Mouse (Mus musculus): ENCODE results near the gene Itpr1.
A peak's percentile ranks its signal among the peaks of the same experiment; 100 is the strongest.

Itpr1 gene

DNA sequence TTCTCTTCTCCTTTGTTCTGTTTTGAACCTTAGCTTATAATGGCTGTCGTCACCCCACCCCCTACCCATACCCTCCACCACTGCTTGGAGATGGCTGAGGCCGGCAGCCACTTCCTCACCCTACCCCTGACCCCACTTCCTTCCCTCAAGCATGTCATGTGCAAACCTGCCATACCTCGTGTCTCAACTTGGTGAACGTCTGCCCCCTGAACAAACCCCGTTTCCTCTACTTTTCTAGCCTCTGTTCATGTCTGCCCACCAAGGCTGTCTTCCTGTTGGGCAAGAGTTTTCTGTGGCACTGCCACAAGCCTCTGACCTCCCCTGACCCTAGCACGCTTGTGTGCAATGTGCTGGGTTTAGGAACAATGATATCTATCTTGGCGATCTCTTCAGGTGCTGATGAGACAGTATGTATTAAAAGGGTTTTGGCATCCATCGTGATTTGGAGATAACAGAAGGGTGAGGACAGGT lies 253.2 kb downstream of the Itpr1 start:
- DNase-seq (ENCODE audit: low spot score in 2 of 2), result no peak

DNA sequence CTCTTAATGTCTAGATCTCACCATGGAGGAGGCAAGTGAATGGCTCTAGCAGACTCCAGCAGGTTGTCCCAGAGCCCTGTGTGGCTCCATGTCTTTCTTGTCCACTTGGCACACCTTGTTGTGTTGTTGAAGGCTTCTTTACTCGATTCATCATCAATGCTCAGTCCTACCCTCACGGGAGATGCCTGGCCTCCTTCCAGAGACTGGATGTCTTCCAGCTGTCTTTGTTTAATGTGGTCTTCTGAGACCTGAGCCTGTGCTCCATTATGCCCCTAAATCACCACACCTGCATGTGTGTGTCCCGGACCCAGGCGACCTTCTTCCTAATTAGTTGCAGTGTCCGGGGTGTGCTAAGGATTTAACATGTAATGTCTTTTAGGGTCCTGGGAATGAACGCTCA lies 254.7 kb downstream of the Itpr1 start:
- no peak for DNase-seq (ENCODE audit: low spot score in 2 of 2)

DNA sequence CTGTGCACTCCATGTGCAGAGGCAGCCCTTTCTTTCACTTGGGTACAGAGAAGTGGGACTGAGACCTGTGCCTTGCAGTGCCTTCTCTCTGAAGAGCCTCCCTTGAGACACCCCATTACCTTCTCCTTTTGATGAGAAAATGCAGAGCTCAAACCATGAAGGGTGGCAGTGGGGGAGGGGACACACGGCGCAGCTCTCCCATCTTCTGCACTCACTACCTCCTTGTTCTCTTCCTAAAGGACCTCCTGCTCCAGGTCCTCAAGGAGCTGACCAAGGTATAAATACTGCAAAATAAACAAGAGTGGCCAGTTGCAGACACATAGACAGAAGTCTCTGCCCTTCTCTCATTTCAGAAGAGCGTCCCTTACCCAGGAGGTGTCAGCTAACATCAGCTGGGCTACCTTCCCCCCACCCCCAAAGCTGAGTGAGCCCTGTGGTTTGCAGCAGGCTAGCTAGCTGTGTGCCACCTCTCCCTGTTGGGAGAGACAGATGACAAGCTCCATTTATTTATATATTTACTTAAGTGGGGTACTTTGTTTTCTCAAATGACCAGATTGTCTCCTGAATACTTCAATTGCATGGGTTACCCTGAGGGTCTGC lies 255.4 kb downstream of the Itpr1 start:
- DNase-seq (ENCODE audit: low spot score in 2 of 2), result no peak

DNA sequence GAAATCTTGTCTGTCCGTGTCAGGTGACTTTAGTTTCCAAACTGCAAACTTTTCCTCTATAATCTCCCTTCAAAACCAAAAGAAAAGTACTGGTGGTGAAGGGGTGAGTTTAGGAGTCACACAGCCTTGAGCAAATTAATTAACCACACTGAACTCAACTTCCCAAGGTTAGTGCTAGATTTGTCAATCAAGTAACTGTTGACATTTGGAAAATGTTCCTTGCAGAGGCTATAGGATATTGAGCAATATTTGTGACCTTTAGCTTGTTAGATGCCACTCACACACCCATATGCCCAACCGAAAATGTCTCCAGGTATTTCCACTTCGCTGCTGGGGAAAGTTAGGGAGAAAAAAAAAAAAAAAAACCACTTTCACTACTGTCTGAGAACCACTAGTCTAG lies 259.0 kb downstream of the Itpr1 start:
- DNase-seq (ENCODE audit: low spot score in 2 of 2), result no peak

DNA sequence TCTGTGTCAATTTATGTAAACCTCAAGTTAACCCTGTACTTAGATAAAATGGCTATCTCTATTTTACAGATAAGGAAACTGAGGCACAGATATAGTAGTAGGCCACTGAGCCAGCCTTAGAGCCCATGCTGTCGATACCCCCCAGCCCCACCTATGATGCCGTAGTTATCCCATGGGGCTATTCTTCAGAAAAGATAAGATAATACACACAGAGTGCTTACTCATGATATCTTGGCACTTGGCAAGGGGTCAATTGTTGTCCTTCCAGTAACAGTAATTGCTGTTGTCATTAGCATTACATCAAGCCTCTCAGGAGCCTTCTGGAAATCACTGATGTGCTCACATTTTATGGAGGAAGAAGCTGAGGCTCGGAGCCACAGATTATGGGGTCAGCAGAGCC lies 259.9 kb downstream of the Itpr1 start:
- DNase-seq (ENCODE audit: low spot score in 2 of 2), result no peak

GRCm38 (mm10) chr6:108476797-108477235 lies 263.9 kb downstream of the Itpr1 start:
- no peak for DNase-seq (ENCODE audit: low spot score in 2 of 2)

DNA sequence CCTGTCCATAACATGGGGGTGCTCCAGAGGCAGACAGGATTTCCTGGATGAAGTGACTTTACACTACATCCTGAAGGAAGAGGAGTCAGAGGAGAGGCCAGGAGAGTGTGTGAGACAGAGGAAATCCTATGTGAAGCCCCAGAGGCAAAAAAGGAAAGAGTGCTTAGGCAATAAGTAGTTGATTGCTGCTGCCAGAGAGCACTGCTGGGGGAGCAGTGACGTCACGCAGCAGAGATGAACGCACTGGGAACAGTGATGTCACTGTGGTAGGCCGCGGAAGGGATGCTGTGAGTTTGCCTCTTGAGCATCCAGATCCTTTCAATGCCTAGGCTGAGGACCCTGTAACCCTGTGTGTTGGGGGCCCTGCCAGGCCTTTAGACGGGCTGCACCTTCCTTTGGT lies 264.7 kb downstream of the Itpr1 start:
- no peak for DNase-seq (ENCODE audit: low spot score in 2 of 2)

GRCm38 (mm10) chr6:108481190-108481589 lies 268.3 kb downstream of the Itpr1 start:
- DNase-seq (ENCODE audit: low spot score in 2 of 2), result no peak

DNA sequence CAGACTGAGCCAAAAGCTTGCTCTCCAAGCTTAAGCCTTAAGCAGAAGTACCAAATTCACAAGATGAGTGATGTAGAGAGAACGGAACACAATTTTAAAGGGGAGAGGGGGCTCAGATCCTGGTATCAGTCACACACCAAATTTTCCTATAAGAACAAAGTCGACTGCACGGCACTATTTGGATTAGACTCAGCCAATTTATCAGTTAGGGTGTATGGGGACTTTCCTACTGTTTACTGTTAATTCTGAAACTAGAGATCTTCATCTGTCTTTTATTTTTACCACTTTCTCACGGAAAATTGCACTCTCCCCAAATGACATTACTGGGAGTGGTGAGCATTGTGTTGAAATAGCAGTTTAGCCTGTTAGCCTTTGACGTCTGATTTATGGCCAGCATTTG lies 269.6 kb downstream of the Itpr1 start:
- DNase-seq (ENCODE audit: low spot score in 2 of 2), result no peak

DNA sequence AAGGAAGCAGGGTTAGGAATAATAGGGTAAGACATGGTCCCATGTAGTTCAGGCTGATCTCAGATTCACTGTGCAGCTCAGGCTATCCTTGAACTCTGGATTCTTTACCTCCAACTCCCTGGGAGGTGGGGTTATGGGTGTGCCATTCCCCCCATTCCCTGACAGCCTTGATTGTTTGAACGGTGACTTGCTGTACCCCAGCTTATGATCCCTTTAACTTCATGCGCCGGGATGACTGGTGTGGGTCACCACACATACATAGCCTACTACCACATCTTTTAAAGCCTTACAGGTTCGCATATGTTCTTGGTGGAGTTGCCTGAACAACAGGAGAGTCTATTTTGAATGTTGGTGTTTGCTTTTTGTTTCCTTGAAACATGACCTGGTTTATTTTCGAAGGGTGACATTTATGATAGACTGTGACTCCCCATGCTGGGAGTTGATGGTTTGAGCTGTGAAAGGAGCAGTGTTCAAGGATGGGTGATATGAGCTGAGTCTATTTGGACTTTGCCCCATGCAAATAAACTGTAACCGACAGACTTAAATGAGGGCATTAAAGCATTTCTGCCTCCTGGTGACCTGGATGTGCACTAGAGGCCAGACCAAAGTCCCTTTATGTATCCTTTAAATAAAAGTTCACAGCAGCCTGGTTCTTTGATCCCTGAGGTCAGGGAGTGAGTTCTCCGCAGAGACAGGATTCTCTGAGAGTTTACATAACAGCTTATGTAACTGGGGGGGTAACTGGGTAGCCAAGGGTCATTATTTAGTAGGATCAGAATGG lies 273.5 kb downstream of the Itpr1 start:
- no peak for DNase-seq (ENCODE audit: low spot score in 2 of 2)

GRCm38 (mm10) chr6:108487300-108487835 lies 274.5 kb downstream of the Itpr1 start:
- DNase-seq (ENCODE audit: low spot score in 2 of 2), result no peak

DNA sequence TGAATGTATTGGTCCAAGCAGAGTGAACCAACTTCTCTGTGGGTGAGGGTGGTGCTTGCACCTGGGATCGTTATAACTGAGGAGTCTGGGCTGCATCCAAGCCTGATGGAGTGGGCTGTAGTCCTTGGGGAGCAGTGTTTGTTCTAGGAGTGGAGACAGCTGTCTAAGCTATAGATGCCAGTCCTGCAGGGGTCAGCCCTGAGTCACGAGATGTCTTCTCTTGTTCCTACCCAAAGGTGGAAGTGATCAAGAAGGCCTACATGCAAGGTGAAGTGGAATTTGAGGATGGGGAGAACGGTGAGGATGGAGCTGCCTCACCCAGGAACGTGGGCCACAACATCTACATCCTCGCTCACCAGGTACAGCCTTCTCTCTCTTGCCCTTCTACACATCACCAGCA lies 275.4 kb downstream of the Itpr1 start:
- no peak for DNase-seq (ENCODE audit: low spot score in 2 of 2)

DNA sequence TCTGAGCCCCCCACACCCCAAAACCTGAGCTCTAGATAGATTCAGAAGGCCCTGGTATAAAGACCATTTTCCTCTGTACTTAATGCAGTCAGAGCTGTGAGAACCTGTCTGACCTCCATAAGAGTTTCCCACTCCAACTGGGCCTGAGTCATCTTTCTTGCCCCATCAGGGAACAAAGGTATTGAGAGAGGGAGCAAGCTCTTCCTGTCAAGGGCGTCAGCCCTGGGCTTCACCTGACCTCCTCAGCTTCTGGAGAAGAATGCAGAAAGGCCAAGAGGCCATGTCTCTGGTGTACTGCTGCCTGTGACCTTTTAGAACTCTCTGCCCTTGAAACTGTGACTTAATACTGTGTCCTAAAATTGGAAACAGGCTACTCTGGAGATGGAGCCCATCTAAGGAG lies 279.1 kb downstream of the Itpr1 start:
- no peak for DNase-seq (ENCODE audit: low spot score in 2 of 2)

GRCm38 (mm10) chr6:108493753-108494152 lies 280.9 kb downstream of the Itpr1 start:
- no peak for DNase-seq (ENCODE audit: low spot score in 2 of 2)

GRCm38 (mm10) chr6:108494185-108494804 lies 281.4 kb downstream of the Itpr1 start:
- DNase-seq (ENCODE audit: low spot score in 2 of 2), result no peak

DNA sequence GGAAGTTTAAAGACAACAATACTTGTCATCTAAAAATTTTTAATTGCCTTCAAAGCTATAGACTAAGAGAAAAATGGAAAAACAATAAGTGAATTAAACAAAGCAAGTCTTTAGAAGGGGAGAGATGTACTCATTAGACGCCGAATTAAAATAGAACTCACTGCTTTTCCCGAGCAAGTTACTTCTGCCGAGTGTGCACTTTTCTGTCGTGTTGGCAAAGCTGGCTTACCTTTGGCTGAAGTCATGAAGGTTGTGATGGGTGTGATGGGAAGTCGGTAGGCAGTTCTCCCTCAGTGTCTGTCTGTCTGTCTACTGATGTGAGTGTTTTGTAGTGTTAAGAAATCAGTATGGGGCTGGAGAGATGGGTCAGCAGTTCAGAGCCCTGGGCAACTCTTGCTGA lies 282.1 kb downstream of the Itpr1 start:
- no peak for DNase-seq (ENCODE audit: low spot score in 2 of 2)

- DNase-seq (ENCODE audit: low spot score in 2 of 2), result no peak
Observed at GRCm38 (mm10) chr6:108498070-108498469, 285.2 kb downstream of the Itpr1 start.

- no peak for DNase-seq (ENCODE audit: low spot score in 2 of 2)
Observed at GRCm38 (mm10) chr6:108503651-108504050, 290.8 kb downstream of the Itpr1 start.

DNA sequence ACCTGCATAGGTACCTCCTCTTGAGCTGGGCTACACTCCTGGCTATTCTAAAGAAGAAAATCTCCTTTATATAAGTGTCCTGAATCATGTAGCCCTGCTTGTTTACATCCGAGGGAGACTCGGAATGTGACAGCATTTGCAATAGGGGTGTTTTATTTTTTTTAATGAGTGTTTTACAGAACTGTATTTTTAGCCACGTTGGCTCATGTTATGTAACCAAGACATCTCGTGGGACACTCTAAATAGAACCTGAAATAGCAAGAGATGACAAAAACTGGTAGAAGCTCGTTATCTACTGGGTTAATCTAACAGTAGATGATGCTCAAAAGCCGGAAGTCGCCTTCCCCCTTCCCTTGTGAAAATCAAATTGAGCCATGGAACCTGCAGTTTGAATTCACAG lies 291.8 kb downstream of the Itpr1 start:
- DNase-seq (ENCODE audit: low spot score in 2 of 2), result peak; percentile 48 to 76

- DNase-seq (ENCODE audit: low spot score in 2 of 2), result no peak
Observed at GRCm38 (mm10) chr6:108506161-108506560, 293.3 kb downstream of the Itpr1 start.

DNA sequence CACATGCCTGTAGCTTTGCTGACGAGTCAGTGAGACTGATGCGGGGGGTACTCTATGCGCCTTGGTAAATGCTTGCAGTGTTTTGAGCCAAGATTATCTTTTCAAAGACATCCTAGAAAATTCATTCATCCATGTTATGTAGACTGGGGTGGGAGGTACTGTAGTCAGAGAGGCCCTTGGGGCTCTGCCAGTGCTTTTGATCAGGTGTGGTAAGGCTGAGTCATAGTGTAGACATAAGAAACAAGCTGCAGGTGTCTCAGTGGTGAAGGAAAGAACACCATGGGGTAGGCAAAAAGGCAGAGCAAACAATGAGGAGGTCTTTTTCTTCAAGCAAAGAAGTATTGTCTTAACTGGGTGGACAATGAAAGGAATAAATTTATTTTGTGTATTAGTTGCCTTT lies 294.4 kb downstream of the Itpr1 start:
- no peak for DNase-seq (ENCODE audit: low spot score in 2 of 2)

- DNase-seq (ENCODE audit: low spot score in 2 of 2), result no peak
Observed at GRCm38 (mm10) chr6:108509320-108509719, 296.4 kb downstream of the Itpr1 start.

GRCm38 (mm10) chr6:108510101-108510500 lies 297.2 kb downstream of the Itpr1 start:
- DNase-seq (ENCODE audit: low spot score in 2 of 2), result no peak

Data from left cerebral cortex, adult 9 months (tissue).